In the genomic region with DNA sequence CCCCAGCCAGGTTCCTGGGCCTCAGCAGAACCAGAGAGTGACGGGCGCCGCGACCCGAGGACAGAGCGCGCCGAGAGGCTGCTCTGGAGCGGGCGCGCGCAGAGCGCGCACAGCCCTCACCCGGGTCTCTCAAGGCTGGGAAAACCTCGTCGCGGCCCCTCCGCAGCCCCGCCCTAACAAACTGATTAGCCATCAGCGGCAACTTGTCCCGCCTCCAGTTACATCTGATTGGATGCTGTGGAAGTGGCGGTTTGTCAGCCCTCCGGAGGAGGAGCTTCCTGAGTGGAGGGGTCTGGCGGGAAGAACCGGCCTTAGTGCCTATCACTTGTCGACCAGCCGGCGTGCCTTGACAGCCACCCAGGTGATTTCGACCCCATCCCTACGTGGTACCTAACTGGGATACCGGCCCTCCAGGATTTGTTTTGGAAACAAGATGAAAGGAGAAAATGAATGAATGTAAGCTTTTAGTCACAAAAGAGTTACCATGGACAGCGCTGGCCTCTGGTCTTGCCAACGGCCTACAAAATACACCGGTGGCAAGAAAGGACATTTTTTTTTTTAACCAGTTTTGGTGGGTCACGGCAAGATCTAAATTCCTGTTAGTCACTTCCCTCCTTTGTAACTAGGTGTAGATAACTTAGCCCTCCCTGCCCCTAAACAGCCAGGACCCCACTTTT, we compare ENCODE assay signal across 8 mouse cellular contexts. TPM values are rescaled to one million over a fixed set of nuclear protein-coding genes. Genes with fewer than 3 reads are reported as not detected.
A peak's percentile ranks its signal among the peaks of the same experiment; 100 is the strongest.
DNase-seq lines count a peak whose midpoint lies in the region; ATAC-seq lines count a peak whose summit lies in the region.

A gene (minus strand): TSS at position 148 of the 677 bp plus-strand sequence.

- peak within 1 kb of the TSS; percentile 62 for H3K4me3 ChIP-seq in hindbrain, embryonic 15.5 days

- peak within 1 kb of the TSS; percentile 81 for H3K9ac ChIP-seq in hindbrain, embryonic 15.5 days

- DNase-seq in WW6 (ENCODE audit: low read depth, low spot score), result peak; percentile 85
- DNase-seq in cerebellum, postnatal 36 days, result peak; percentile 96 to 98
- peak; percentile 93 to 96 for DNase-seq in frontal cortex, postnatal 36 days (ENCODE audit: low spot score in 2 of 2)
- DNase-seq in left cerebral cortex, adult 11 months (ENCODE audit: low spot score), result peak; percentile 91
- DNase-seq in lung, postnatal 36 days, result peak; percentile 98
- DNase-seq in retina, embryonic 14.5 days (ENCODE audit: low spot score), result peak; percentile 98
- peak; percentile 96 to 97 for DNase-seq in thymus, postnatal 36 days

- H3K4me1 ChIP-seq in hindbrain, embryonic 15.5 days (replicated peaks), result peaks cover 21% of the 10 kb centered on the region

- peak within 1 kb of the TSS; percentile 72 for H3K4me2 ChIP-seq in hindbrain, embryonic 15.5 days

- peaks cover 34% of the 10 kb centered on the region for H3K36me3 ChIP-seq in hindbrain, embryonic 15.5 days

- ATAC-seq in hindbrain, embryonic 15.5 days (ENCODE audit: low FRiP score, low read depth), result peak; percentile 98

- 3% methylated on average over 36 of the region's 36 CpGs for WGBS in hindbrain, embryonic 15.5 days

- H3K27ac ChIP-seq in hindbrain, embryonic 15.5 days (replicated peaks), result peak within 1 kb of the TSS; percentile 82

- H3K9me3 ChIP-seq in hindbrain, embryonic 15.5 days, result no peaks in the 10 kb centered on the region

- no peaks in the 10 kb centered on the region for H3K27me3 ChIP-seq in hindbrain, embryonic 15.5 days

RNA-seq across cellular contexts. Expression of the gene that starts here (rescaled TPM):
- 10.7 and 11.7 TPM in 2 replicates for polyA plus RNA-seq in hindbrain, embryonic 15.5 days (2015; fragmentation: Nextera tagmentation; extraction: Ambion mirVana)

Comparison
In these comparisons a context has a peak if more than half of its experiments do, and no peak if none do; other contexts are left out.
1. Peak in every context shown above with its lines: DNase-seq, ATAC-seq, H3K4me3 ChIP-seq and H3K27ac ChIP-seq.